Mouse (Mus musculus) left cerebral cortex, postnatal 14 days (tissue): ENCODE measurements around the gene Hnrnpc. TPM values are rescaled to one million over a fixed set of nuclear protein-coding genes. Genes with fewer than 3 reads are reported as not detected.

Source experiments
- DNase-seq, 2 experiments: peaks; one replicate each; pipeline ENCODE4 v3.0.0; 2021 to 2022; ENCODE audit warnings: low spot score in 2 of 2, mixed read lengths in 1 of 2
- intact Hi-C: fragments of 180-260 bp; cut with DNase I; formaldehyde crosslinking; loops from one replicate; pipeline ENCODE4 v1.15.1; 2025
- long read RNA-seq, 2 experiments: library from polyadenylated mRNA; stranded (forward); transcript quantifications; one replicate each; pipeline ENCODE4 v2.0.0; 2021
- total RNA-seq, 2 experiments: library from RNA; stranded (reverse); gene quantifications; 2 replicates each; pipeline ENCODE4 v1.2.3; 2021

Gene Hnrnpc
- total RNA-seq = 100 to 1,000 TPM; 194 to 206 TPM
- long read RNA-seq, experiment 1, transcript Hnrnpc-207 (8 exons, 1,301 nt) = minor isoform, 9 of 122 reads
- long read RNA-seq, experiment 1, transcript Hnrnpc-211 (9 exons, 1,691 nt) = minor isoform, 13 of 122 reads
- long read RNA-seq, experiment 1, transcript Hnrnpc-201 (9 exons, 2,847 nt) = minor isoform, 12 of 122 reads
- long read RNA-seq, experiment 1, transcript Hnrnpc-205 (9 exons, 2,617 nt) = major isoform, 25 of 122 reads
- long read RNA-seq, experiment 1, partial matches to known transcripts = 17 of 122 reads
- long read RNA-seq, experiment 1, other reads (novel, unspliced or antisense) = 34 of 122 reads
- long read RNA-seq, experiment 2, transcript Hnrnpc-205 (9 exons, 2,617 nt) = minor isoform, 10 of 90 reads
- long read RNA-seq, experiment 2, transcript Hnrnpc-211 (9 exons, 1,691 nt) = major isoform, 12 of 90 reads
- long read RNA-seq, experiment 2, transcript Hnrnpc-209 (9 exons, 2,498 nt) = minor isoform, 7 of 90 reads
- long read RNA-seq, experiment 2, transcript Hnrnpc-206 (9 exons, 1,683 nt) = minor isoform, 5 of 90 reads
- long read RNA-seq, experiment 2, partial matches to known transcripts = 20 of 90 reads
- long read RNA-seq, experiment 2, other reads (novel, unspliced or antisense) = 29 of 90 reads

GRCm38 (mm10) chr14:52103856-52104676 is at the start of gene Hnrnpc:
TSS of gene Hnrnpc (minus strand) at chr14:52104028.
- intact Hi-C loops = loop anchor here (5.0 kb wide), 1 partner anchor 82 kb away; the partner anchor contains the start of gene Zfp219
- DNase-seq = peak; percentile 100

GRCm38 (mm10) chr14:52152613-52153012 is 48.8 kb upstream of the Hnrnpc start:
- no peak for DNase-seq
- intact Hi-C loops = no loop called here

- DNase-seq = peak; percentile 60 to 69
- intact Hi-C loops = no loop called here
Observed at GRCm38 (mm10) chr14:52152179-52152578, 48.4 kb upstream of the Hnrnpc start.

GRCm38 (mm10) chr14:52149888-52150287 is 46.1 kb upstream of the Hnrnpc start:
- DNase-seq = no peak
- intact Hi-C loops = no loop called here

GRCm38 (mm10) chr14:52146540-52146939 is 42.7 kb upstream of the Hnrnpc start:
- intact Hi-C loops = no loop called here
- no peak for DNase-seq

- DNase-seq = no peak
- intact Hi-C loops = no loop called here
Observed at GRCm38 (mm10) chr14:52144165-52144564, 40.3 kb upstream of the Hnrnpc start.

GRCm38 (mm10) chr14:52141445-52142127 is 37.8 kb upstream of the Hnrnpc start:
- intact Hi-C loops = no loop called here
- DNase-seq = no peak

GRCm38 (mm10) chr14:52140577-52141444 is 37.0 kb upstream of the Hnrnpc start:
- intact Hi-C loops = no loop called here

GRCm38 (mm10) chr14:52133584-52133983 is 29.8 kb upstream of the Hnrnpc start:
- intact Hi-C loops = no loop called here
- DNase-seq = no peak

More at GRCm38 (mm10) chr14:52140577-52141444, 37.0 kb upstream of the Hnrnpc start:
- DNase-seq = no peak

GRCm38 (mm10) chr14:52124636-52125035 is 20.8 kb upstream of the Hnrnpc start:
- no peak for DNase-seq
- intact Hi-C loops = loop anchor here (5.0 kb wide), 1 partner anchor 73 kb away; the partner anchor contains the start of gene Supt16

- DNase-seq = peak; percentile 76 to 80
- intact Hi-C loops = loop anchor here (5.0 kb wide), 1 partner anchor 73 kb away; the partner anchor contains the start of gene Supt16
Observed at GRCm38 (mm10) chr14:52123918-52124317, 20.1 kb upstream of the Hnrnpc start.

GRCm38 (mm10) chr14:52120169-52120568 is 16.3 kb upstream of the Hnrnpc start:
- intact Hi-C loops = loop anchor here (5.0 kb wide), 1 partner anchor 77 kb away; the partner anchor contains the start of gene Supt16
- DNase-seq = no peak

- intact Hi-C loops = no loop called here
- peak; percentile 32 to 40 for DNase-seq
Observed at GRCm38 (mm10) chr14:52118823-52119608, 15.2 kb upstream of the Hnrnpc start.

GRCm38 (mm10) chr14:52118456-52118822 is 14.6 kb upstream of the Hnrnpc start:
- intact Hi-C loops = no loop called here

GRCm38 (mm10) chr14:52117241-52117640 is 13.4 kb upstream of the Hnrnpc start:
- intact Hi-C loops = no loop called here
- no peak for DNase-seq

More at GRCm38 (mm10) chr14:52118456-52118822, 14.6 kb upstream of the Hnrnpc start:
- no peak for DNase-seq

GRCm38 (mm10) chr14:52114101-52114500 is 10.3 kb upstream of the Hnrnpc start:
- intact Hi-C loops = no loop called here
- no peak for DNase-seq

- DNase-seq = no peak
Observed at GRCm38 (mm10) chr14:52110346-52110745, 6.5 kb upstream of the Hnrnpc start, which contains the start of gene Rpgrip1. TSS of gene Rpgrip1 (plus strand) at chr14:52110704.

More at GRCm38 (mm10) chr14:52110346-52110745, 6.5 kb upstream of the Hnrnpc start, which contains the start of gene Rpgrip1:
- intact Hi-C loops = no loop called here
